Mouse (Mus musculus) right cerebral cortex, postnatal 36 days (tissue): ENCODE measurements around the gene Cdh23.
A peak's percentile ranks its signal among the peaks of the same experiment; 100 is the strongest.

Experiments
- DNase-seq, 2 experiments: peaks; one replicate each; pipeline ENCODE4 v3.0.0; 2022; ENCODE audit warnings: low spot score in 2 of 2, mixed read lengths in 1 of 2

Gene Cdh23

DNA sequence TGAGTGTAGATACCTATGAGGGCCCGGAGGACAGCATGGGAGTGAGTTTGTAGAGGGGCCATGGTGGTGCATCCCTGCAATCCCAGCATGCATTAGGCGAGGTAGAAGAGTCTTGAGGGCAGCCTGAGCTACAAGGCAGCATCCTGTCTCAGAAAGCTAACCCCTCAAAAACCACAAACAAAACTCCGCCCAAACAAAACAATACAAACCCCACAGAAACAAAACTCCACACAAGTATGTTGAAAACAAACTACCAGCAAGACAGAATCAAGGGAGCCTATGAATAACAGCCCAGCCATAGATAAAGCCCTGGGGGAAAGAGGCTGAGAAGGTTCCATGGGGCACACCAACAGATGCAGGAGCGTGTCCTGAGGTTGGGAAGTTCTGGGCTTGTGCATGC lies 350.2 kb downstream of the Cdh23 start:
- no peak for DNase-seq

DNA sequence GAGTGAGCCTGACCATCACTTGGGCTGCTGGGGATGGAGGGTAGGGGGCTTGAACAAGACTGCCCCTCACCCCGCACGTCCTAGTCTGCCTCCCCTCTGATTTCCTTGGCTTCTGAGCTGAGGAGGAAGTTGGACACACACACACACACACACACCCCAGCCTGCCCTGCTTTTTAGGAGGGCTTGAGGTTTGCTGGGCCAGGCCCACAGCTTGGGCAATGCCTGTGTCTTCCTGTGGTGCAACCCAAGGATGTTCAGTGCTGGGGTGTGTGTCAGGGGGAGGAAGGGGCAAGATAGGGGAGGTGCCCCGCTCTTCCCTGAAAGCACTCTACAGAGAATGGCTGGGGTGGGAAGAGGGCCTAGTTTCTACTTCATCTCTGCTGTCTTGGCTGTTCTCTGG lies 352.2 kb downstream of the Cdh23 start:
- no peak for DNase-seq

DNA sequence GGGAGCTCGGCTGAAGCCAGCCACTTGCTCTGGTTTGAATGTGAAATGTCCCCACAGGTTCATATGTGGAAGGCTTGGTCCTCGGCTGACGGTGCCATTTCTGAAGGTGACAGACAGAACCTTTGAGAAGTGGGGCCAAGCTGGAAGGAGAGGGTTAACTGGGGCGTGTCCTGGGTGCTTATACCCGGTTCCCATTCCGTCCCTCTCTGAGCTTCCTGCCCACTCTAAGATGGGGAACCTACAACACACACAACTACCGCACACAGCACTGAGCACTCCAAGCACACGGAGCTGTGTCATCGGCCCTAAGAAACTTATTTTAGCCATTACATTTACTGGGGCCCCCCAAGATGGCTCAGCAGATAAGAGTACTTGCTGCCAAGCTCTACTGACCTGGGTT lies 354.8 kb downstream of the Cdh23 start:
- DNase-seq, result no peak

DNA sequence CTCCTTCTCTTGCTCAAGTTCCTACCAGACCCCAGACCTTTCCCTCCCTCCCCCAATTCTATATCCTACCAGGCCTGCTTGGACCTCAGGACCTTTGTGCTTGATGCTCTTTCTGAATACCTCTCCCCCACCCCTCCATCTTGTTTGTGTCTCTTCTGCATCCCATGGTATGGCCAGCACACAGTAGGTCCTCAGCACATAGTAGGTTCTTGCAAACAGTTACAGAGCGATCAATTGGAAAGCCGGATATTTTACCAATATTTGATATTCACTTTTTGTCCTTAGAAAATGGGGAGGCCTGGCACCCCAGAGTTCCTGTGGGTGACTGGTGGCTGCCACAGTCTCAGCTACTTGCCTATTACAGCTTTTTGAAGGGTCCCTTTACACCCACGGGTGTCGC lies 361.3 kb downstream of the Cdh23 start:
- no peak for DNase-seq

DNA sequence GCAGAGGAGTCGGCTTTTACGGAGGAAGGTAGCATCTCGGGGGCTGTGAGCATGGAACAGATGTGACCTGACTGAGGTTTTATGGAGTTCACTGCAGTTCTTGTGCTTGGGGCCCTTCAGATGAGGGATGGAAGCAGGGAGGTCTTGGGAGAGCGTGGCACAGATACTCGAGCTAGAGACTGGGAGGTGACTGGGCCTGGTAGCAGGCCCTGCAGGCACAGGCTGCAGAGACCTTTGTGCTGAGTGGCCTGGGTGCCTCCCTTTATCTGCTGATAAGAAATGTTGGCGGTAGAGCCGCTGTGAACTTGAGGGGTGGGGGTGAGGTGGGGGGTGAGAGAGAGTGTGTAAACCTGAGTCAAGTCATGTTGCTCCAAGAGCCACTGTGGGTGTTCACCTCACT lies 361.7 kb downstream of the Cdh23 start:
- no peak for DNase-seq

DNA sequence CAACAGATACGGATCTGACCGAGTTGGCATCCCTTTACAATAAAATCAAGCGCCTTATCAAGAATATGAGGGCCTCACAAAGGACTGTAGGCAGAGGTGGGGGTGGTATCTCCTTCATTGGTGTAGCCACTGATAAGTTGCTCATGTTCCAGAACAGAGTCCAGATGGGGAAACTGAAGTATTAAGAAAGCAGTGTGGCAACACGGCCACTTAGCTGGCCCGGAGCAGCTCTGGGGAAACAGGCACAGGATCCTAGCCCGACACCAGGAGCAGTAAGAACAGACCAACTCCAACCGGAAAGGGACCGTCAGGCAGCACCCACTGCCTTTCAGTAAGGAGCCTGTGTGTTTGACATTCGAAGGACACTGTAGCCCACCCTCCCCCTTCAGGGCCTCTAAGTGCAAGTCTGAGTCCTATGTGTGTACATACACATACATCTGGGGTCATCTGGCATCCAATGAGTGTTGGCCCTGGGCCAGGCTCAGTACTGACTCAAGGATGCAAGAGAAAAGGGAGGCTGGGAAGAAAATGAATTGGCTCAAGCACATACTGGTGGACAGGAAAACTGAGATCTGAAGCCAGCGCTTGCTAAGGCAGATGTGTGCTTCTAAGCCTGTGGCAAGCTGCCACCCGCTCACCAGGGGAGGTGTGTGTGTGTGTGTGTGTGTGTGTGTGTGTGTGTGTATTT lies 367.2 kb downstream of the Cdh23 start:
- no peak for DNase-seq

DNA sequence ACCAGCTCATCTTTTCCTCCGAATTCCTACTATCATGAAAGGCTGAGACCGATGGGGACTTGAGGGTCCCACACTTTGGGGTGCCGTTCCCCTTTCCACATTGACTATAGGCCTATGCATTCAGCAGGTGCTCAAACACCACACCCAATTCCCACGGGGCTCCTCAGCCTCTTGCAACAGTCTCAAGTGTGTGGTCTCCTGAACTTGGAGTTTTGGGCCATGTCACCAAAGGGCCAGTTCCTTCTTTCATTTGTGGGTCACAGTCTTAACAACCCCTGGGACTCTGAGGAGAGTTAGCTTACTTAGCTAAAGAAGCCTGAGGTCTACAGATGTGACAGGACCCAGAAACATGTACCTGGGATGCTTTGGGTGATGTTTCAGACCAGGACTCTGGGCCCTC lies 380.1 kb downstream of the Cdh23 start:
- no peak for DNase-seq

DNA sequence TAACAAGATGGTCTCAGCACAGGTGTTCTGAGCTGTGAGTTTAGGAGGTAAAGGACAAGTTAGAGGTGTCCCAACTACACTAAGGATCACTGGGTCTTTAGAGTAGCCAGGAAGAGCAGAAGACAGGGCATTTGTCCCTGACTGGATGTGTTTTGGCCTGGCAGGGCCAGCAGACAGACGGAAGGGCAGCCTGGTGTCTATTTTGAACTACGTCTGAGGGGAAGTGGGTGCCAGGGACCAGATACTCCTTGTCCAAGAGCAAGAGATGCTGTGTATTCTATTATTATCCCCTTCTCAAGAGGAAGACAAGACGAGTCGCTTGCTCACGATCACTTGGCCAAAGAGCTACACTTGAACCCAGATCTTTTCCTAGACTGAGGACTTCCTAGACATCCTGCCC lies 382.7 kb downstream of the Cdh23 start:
- DNase-seq, result no peak

DNA sequence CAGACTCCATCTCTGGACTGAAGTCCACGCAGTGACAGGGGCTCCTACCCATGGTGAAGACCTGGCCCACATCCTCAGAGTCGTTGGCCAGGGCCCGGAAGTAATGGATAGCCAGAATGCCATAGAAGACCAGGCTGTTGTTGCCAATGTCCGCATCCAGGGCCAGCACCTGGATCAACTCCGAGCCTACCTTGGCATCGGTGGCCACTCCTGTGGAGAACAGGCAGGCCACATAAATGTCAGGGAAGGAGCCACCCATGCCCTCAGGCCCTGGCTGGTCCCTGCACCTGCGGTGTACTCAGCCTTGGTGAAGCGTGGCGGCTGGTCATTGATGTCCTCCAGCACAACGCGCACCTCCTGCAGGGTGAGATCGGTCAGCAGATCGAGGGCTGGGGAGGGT lies 385.7 kb downstream of the Cdh23 start:
- no peak for DNase-seq

DNA sequence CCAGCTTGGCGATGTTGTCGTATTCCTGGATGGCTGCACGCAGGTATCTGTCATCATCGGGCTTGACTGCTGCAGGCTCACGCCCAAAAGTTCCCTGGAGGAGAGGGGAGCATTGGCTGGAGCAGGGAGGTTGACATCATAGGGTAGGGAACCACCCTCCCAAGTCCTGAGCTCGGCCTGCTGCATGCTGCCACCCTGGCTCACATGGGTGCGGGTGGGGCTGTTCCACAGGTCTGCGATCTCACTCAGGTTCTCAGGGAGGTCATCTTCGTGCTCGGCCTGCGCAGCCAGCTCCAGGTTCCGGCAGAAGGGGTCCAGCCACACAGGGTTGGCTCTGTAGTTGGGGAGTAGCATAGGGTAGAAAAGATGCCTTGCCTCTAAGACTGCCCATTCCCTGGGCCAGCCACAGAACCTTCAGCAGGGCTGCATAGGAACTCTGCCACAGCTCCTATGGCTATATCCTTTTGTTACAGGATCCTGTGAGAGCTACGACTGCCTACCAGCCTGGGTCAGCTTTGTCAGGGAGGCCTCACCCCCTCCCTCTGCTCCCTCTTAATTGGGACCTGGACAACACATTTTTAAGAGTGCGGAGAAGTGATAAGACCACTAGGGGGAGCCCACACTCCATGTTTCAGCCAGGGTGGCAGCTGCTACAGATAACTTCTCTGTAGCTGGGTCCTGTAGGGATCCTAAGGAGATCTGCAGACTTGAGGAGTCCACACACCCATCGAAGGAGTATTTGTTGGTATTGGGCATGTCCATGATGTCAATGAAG lies 391.2 kb downstream of the Cdh23 start:
- DNase-seq, result peak in 1 of 2 experiments; percentile 53

DNA sequence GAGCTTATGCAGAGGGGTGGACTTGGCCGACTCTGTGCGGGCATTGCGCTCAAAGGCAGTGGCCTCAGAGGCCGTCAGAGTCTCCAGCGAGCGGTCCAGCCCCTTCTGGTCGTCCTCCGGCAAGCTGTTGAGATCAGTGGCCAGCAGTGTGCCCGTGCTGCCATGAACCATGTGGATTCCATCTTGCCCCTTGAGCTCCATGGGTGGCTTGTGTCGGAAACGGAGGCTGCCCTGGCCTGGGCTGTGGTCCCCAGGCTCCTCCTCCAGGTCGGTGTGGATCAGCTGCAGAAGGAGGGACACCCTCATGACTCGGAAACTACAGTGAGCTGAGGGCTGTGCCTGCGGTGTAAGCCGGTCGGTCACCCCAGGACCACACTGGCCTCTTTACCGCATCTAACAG lies 392.9 kb downstream of the Cdh23 start:
- no peak for DNase-seq

DNA sequence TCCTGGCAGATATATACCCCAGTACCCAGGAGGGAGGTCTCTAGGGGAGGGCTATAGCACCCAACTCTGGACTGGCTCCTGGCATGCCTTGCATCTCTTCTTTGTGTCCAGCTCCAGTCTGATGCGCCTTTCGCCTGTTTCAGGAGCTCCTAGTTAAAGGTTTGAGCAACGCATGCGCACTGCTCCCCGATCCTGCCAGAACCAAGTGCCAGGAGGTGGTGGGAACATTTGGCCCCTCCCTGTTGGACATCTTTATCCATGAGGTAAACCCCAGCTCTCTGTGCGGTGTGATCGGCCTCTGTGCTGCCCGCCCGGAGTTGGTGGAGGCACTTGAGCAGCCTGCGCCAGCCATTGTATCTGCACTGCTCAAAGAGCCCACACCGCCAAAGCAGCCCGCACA lies 396.7 kb downstream of the Cdh23 start:
- DNase-seq, result no peak

DNA sequence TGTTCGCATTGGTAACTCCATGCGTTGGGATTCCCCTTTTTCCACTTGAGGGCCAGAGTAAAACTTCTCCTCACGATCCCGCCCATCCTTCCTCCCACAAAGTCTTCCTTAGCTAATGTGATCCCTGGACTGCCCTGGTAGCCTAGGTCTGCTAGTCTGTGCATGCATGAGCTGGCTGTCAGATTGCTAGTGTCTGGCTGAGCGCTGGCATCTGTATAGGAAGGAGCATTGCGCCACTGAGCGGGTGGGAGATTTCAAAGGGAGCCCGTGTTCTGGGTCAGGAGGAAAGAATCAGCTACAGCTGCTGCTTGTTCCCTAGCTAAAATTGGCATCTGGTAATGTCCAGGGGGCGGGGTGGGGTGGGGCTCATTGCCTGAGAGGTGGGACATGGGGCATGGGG lies 400.3 kb downstream of the Cdh23 start:
- DNase-seq, result no peak

DNA sequence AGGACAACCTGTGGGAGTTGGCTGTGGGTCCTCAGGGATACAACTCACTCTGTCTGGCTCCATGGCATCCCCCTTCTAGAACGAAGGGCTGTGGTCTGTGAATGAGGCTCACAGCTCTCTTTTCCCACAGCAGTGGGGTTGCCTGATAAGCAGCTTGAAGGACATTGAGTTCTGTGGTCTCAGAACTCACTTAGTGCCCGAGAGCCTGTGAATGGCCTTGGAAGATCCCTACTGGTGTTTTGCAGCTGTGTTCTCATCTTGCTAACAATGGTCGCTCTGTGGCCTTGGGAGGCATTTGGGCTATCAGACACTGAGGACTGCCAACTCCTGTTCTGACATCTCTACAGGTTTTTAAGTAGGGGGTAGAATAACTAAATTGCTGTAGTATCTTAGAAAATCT lies 400.9 kb downstream of the Cdh23 start:
- no peak for DNase-seq

DNA sequence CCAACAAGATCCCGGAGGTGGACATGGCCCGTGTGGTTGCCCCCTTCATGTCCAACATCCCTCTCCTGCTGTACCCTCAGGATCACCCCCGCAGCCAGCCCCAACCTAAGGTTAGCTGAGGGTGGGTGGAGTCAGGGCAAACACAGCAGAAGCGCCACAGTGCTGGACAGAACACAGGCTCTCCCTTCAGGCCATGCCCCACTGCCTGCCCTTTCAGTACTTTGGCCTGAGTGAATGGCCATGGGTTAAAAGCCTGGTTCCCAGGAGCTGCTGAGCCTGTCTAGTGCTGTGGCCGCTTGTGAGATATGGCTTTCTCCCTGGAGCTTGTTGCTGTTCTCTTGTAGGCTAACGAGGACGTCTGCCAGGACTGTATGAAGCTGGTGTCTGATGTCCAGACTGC lies 401.7 kb downstream of the Cdh23 start:
- DNase-seq, result no peak

DNA sequence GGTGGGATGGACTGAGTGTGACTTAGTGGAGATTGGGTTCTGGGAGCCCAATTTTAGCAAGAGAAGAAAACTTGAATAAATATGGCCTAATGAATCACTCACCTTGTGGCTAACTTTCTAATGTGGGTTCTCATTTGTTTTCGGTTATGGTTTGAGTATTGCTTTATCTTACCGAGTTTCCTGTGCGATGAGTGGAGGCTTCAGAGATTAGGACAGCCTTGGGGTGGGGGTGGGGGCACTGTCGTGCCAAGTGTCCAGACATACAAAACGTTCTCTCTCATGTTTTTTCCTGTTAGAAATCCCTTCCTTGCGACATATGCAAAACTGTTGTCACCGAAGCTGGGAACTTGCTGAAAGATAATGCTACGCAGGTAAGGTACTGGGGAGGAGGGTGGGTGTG lies 404.1 kb downstream of the Cdh23 start:
- DNase-seq, result no peak

DNA sequence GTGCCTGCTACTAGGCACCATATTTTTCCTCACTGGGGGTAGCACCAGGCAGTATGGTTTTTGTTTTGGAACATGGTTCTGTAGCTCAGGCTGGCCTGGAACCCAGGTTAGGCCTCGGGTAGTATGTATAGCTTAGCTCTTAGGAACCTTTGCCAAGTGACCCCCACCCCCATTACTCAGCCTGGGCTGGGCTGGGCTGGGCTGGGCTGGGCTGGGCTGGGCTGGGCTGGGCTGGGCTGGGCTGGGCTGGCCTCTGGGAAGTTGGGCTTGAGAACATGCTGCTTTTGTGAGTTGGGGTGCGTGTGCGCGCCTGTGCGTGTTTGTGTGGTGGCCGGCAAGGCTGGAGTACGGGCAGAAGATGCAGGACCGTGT lies 405.6 kb downstream of the Cdh23 start:
- no peak for DNase-seq

DNA sequence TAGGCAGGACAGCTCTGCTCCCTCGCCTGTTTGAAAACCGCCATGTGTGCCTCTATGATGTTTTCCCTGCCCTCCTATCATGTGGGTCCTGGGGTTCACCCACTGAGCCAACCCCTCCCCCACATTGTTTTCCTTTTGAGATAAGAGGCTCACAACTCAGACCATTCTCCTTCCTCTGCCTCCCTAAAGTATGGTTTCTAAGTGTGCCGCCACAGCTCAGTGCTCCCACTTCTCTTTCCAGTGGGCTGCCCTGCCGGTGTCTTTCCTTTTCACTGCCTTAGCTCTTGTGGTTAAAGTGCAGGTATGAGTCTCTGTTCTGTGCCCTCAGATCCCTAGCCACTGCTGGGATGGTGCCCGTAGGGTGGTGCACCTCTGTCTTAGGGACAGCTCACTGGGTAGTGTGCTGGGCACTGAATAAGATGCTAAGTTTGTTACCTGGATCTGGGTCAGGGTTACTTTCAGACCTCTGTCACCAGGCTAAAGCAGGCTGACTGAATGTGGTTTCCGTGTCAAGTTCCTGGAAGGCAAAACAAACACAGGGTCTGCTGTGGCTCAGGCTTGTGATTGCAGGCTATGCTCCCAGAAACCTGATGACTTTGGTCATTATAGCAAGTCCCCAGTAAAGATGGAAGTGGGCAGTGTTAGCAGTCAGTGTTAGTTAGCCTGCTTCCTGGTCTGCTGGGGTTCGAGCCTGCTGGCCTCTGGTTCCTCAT lies 406.1 kb downstream of the Cdh23 start:
- no peak for DNase-seq

DNA sequence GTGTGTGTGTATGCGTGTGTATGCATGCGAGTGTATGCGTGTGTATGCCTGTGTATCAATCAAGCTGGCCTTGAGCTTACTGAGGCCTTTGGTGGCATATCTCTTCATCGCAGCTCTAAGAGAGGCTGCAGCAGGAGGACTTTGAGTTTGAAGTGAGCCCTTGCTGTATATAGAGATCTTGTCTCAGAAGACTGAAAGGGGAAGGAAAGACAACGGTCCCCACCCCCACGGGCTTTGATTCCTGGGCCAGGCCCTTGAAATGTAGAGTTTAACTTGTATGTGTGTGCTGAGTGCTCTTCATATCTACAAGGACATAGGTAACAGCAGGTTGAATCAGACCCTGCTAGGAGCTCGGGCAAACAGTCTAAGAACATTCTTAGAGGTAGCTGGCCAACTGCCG lies 407.1 kb downstream of the Cdh23 start:
- no peak for DNase-seq

DNA sequence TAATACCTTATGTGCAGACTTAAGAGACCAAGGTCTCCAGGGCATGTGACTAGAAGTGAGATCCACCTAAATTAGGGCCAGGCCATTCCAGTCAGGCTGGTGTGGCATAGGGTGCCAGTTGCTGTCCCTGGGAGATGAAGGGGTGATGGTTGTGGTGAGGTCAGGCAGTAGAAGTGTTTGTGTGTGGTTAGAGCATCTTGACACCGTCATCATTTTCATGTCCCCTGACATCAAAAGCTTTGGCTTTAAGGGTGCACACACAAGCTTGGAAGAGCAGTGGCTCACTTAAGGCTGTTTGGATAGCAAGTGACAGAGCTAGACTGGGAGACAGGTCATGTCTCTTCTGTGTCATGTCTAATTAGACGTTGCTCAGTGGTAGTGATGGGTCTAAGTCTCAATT lies 408.6 kb downstream of the Cdh23 start:
- DNase-seq, result no peak

DNA sequence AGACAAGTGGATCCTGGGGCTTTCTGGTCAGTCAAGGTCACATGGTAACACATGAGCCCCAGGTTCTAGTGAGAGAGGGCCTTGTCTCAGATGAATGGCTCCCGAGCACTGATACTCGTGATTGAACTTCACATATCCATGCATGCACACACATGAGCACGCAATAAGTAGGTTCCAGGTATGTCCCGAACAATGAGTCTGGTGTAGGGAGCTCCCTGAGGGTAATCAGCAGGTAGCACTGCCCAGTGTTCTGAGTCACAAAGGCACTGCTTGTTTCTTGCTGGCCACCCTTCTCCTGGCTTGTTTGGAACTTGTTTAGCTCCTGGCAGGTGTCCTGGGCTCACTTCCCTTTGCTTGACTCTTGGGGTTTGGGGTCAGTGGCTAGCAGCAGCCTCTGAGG lies 409.1 kb downstream of the Cdh23 start:
- DNase-seq, result no peak

DNA sequence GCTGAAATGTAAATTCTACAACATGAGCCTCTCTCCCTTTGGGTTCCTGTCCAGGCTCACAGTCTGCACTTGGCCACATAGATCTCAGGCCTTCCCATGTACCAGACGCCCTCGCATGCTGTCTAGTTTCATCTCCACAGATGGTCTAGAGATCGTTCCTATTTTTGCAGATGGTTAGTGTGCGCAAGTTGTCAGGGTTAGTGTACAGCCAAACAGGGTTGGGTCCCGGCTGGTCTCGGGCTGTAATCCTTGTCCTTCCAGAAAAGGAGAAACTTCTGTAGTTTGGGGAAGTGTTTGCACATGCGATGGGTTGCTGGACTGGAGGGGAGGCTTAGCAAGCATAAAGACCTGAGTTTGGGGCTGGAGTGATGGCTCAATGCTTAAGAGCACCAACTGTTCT lies 409.7 kb downstream of the Cdh23 start:
- no peak for DNase-seq
